Mouse (Mus musculus) ES-Bruce4 (cell line): ENCODE measurements around the gene Neu2. TPM values are rescaled to one million over a fixed set of nuclear protein-coding genes. Genes with fewer than 3 reads are reported as not detected.

Experiments
- H3K27ac ChIP-seq: 2 replicates; pipeline ENCODE4 v1.5.1; 2012; ENCODE audit warnings: low read length, inconsistent platforms; ENCODE audit not compliant: insufficient read depth
- H3K27me3 ChIP-seq: 2 replicates; pipeline ENCODE4 v1.6.1; 2012; ENCODE audit warnings: mild to moderate bottlenecking, low read length, inconsistent platforms; ENCODE audit not compliant: control insufficient read depth, poor library complexity, insufficient read depth, severe bottlenecking
- H3K36me3 ChIP-seq: 2 replicates; pipeline ENCODE4 v1.6.1; 2012; ENCODE audit warnings: inconsistent platforms, mild to moderate bottlenecking, low read length, moderate library complexity; ENCODE audit not compliant: control insufficient read depth, poor library complexity, insufficient read depth, severe bottlenecking
- H3K4me1 ChIP-seq: one replicate; pipeline ENCODE4 v1.8.1; 2011; ENCODE audit warnings: low read length; ENCODE audit not compliant: control insufficient read depth, insufficient read depth
- H3K4me3 ChIP-seq: 2 replicates; pipeline ENCODE4 v1.5.1; 2011; ENCODE audit warnings: low read depth, mild to moderate bottlenecking, low read length
- H3K9ac ChIP-seq: 2 replicates; pipeline ENCODE4 v1.6.1; 2012; ENCODE audit warnings: low read depth, mild to moderate bottlenecking, inconsistent platforms; ENCODE audit not compliant: poor library complexity, severe bottlenecking
- H3K9me3 ChIP-seq: replicated peaks from 2 replicates; pipeline ENCODE4 v1.6.1; 2012; ENCODE audit warnings: mild to moderate bottlenecking, low read length, inconsistent platforms; ENCODE audit not compliant: control insufficient read depth, poor library complexity, insufficient read depth, severe bottlenecking
- CTCF ChIP-seq: IDR thresholded peaks from one replicate; pipeline ENCODE4 v1.8.1; 2011; ENCODE audit warnings: low read depth, low read length
- EP300 ChIP-seq: IDR thresholded peaks from 2 replicates; pipeline ENCODE4 v1.6.1; 2011; ENCODE audit warnings: low read depth, low read length; ENCODE audit not compliant: insufficient read depth
- POLR2A ChIP-seq: IDR thresholded peaks from one replicate; pipeline ENCODE4 v1.8.1; 2011; ENCODE audit warnings: low read length; ENCODE audit not compliant: insufficient read depth
- polyA plus RNA-seq: library from polyadenylated mRNA; stranded (reverse); fragments of >200 nt; gene quantifications from 2 replicates; pipeline ENCODE4 v1.2.4, GENCODE M21; 2011; ENCODE audit warnings: low read depth; ENCODE audit not compliant: missing spikeins, insufficient read depth, insufficient read length

Neu2 gene
- polyA plus RNA-seq, 1 experiment: not detected

DNA sequence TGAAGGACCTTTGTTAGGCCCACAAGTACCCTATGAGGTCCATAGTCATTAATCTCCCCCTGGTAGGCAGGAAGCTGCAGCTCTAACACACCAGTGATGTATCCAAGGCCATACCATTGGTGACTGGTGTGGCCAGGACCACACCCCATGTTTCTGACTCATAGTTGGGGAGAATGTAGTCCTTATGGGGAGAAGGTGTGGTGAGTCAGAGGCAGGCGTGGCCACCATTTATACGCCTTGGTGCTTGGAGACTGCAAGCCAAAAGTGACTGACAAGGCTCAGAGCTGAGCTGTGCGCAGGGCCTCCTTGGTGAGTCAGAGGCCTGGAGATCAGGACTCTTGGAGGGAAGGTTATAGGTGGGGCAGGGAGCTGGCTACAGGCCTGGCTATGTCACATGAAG is 41.3 kb downstream of the Neu2 start:
- no peak overlapping the region for H3K4me3 ChIP-seq
- H3K27ac ChIP-seq: no peak overlapping the region
- no peaks in the 10 kb centered on the region for H3K4me1 ChIP-seq
- TF ChIP-seq CTCF (no peak), EP300 (no peak), POLR2A (no peak)
- H3K27me3 ChIP-seq: no peaks in the 10 kb centered on the region
- H3K9ac ChIP-seq: no peak overlapping the region
- H3K9me3 ChIP-seq: no peaks in the 10 kb centered on the region
- no peaks in the 10 kb centered on the region for H3K36me3 ChIP-seq

DNA sequence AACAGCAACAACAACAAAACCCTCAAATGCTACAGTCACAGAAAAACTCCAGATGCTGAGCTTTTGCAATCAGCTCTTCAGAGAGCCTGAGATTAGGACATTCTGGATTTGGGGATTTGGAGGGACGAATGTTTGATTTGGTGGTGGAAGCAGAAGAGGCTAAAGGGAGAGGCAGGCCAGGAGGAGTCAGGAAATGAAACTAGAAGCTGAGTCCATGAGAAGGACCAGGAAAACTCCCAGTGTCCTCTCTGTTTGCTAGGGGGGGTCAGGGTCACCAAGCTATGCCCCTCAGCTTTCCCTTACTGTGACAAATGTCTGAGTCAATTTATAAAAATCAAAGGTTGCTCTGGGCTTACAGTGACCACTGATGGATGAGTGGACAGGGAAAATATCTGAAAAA is 43.9 kb downstream of the Neu2 start:
- no peaks in the 10 kb centered on the region for H3K4me1 ChIP-seq
- H3K9ac ChIP-seq: no peak overlapping the region
- H3K36me3 ChIP-seq: no peaks in the 10 kb centered on the region
- H3K9me3 ChIP-seq: no peaks in the 10 kb centered on the region
- no peak for TF ChIP-seq EP300
- TF ChIP-seq POLR2A: no peak
- TF ChIP-seq CTCF: no peak
- H3K4me3 ChIP-seq: no peak overlapping the region
- H3K27ac ChIP-seq: no peak overlapping the region
- H3K27me3 ChIP-seq: no peaks in the 10 kb centered on the region

DNA sequence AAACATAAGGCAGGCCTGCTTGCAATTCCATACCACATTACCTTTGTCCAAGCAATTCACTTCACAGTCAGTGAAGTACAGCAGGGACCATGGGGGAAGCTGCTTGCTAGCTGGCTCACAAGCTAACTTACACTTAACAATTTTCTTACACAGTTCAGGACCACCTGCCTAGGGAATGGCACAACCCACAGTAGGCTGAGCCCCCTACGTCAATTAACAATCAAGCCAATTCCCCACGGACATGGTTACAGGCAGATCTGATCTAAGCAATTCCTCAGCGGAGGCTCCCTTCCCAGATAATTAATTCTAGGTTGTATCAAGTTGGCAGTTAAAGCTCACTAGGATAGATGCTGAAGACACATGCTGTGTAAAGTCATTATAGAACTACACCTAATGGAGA is 53.3 kb downstream of the Neu2 start:
- no peak overlapping the region for H3K9ac ChIP-seq
- H3K36me3 ChIP-seq: no peaks in the 10 kb centered on the region
- no peaks in the 10 kb centered on the region for H3K9me3 ChIP-seq
- TF ChIP-seq CTCF (no peak), EP300 (no peak), POLR2A (no peak)
- no peak overlapping the region for H3K4me3 ChIP-seq
- no peak overlapping the region for H3K27ac ChIP-seq
- no peaks in the 10 kb centered on the region for H3K4me1 ChIP-seq
- H3K27me3 ChIP-seq: no peaks in the 10 kb centered on the region

DNA sequence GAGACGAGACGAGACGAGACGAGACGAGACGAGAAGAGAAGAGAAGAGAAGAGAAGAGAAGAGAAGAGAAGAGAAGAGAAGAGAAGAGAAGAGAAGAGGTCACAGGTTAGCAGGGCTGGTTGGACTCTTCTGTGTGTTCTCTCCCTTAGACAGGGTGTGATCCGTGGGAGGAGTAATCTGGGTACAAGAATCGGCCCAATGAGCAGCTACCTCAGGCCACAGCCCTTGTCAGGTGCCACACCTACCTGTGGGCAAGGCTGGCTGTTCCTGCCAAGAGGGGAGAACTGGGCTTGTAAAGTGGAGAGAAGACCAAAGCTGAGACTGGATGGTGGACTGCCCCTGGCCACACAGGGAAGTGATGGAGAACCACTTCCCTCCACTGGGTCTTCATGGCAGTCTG is 56.1 kb downstream of the Neu2 start:
- Histone ChIP-seq H3K9ac (no peak overlapping the region), H3K27ac (no peak overlapping the region), H3K27me3 (no peaks in the 10 kb centered on the region), H3K9me3 (no peaks in the 10 kb centered on the region), H3K36me3 (no peaks in the 10 kb centered on the region), H3K4me1 (no peaks in the 10 kb centered on the region), H3K4me3 (no peak overlapping the region)
- no peak for TF ChIP-seq EP300
- no peak for TF ChIP-seq CTCF
- TF ChIP-seq POLR2A: no peak

DNA sequence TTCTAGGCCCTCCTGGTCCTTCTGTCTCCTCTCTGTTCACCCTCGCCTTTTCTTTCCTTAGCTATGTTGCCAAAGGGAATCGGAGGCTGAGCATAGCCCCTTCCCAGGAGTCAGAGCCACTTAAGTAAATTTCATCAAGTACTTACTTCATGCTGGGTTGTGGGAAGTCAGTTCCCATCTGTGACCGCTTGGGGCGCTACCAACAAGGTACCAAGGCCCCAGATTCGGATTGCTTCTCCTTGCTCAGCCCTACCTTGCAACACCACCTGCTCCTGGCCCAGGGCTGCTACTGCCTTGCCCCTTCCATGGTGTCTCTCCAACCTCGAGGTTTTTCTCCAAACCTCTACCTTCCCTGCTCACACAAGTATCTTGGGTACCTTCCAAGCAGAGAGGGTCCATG is 58.7 kb downstream of the Neu2 start:
- no peak overlapping the region for H3K9ac ChIP-seq
- H3K4me3 ChIP-seq: no peak overlapping the region
- H3K9me3 ChIP-seq: no peaks in the 10 kb centered on the region
- H3K27me3 ChIP-seq: no peaks in the 10 kb centered on the region
- H3K27ac ChIP-seq: no peak overlapping the region
- TF ChIP-seq CTCF: peak; percentile 68
- TF ChIP-seq POLR2A: no peak
- no peaks in the 10 kb centered on the region for H3K4me1 ChIP-seq
- no peaks in the 10 kb centered on the region for H3K36me3 ChIP-seq

DNA sequence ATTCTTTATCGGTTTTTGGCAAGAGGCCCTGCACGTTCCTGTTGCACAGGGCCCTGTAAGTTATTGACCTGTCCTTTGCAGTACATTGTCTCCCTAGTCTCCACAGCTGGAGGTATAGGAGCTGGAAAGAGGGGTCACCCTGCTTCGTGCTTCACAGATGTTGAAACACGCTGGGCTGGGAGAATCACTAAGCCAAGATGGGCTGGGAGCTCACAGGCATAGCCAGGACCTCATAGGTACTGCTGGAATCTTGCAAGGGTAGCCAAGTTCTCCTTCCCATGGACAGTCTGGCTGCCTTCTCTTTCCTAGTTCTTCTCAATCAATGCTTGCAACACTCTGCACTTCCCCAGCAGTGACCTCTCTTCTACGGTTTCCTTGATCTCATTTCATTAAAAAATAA is 63.6 kb downstream of the Neu2 start:
- TF ChIP-seq CTCF (no peak), POLR2A (no peak), EP300 (no peak)

More for the DNA sequence above, 63.6 kb downstream of the Neu2 start:
- H3K4me1 ChIP-seq: no peaks in the 10 kb centered on the region
- H3K4me3 ChIP-seq: no peak overlapping the region
- H3K27ac ChIP-seq: no peak overlapping the region
- H3K36me3 ChIP-seq: no peaks in the 10 kb centered on the region
- no peaks in the 10 kb centered on the region for H3K27me3 ChIP-seq
- no peaks in the 10 kb centered on the region for H3K9me3 ChIP-seq
- no peak overlapping the region for H3K9ac ChIP-seq
